Mouse (Mus musculus) intestine, postnatal 0 days (tissue): ENCODE results near the gene Gal3st2c. TPM values are rescaled to one million over a fixed set of nuclear protein-coding genes. Genes with fewer than 3 reads are reported as not detected.

ENCODE experiments used
- ATAC-seq: fragments of 200-750 bp; cut with Nextera tagmentation; 2 replicates; pipeline ENCODE4 v1.8.0; 2017; ENCODE audit warnings: mild to moderate bottlenecking, moderate TSS enrichment, moderate library complexity
- H3K27ac ChIP-seq: fragments of 300-500 bp; sonication (generic); 2 replicates; pipeline ENCODE4 v1.5.1; 2014; ENCODE audit warnings: mild to moderate bottlenecking, low read depth, low read length, moderate library complexity
- H3K27me3 ChIP-seq: fragments of 300-500 bp; sonication (generic); replicated peaks from 2 replicates; pipeline ENCODE4 v1.6.1; 2014; ENCODE audit warnings: low read length, mixed read lengths; ENCODE audit not compliant: control insufficient read depth, insufficient read depth
- H3K36me3 ChIP-seq: fragments of 300-500 bp; sonication (generic); 2 replicates; pipeline ENCODE4 v1.6.1; 2014; ENCODE audit warnings: mild to moderate bottlenecking, moderate library complexity; ENCODE audit not compliant: control insufficient read depth, insufficient read depth
- H3K4me1 ChIP-seq: fragments of 300-500 bp; sonication (generic); replicated peaks from 2 replicates; pipeline ENCODE4 v1.6.1; 2014; ENCODE audit warnings: antibody characterized with exemption, low read length, mixed read lengths; ENCODE audit not compliant: control insufficient read depth, insufficient read depth
- H3K4me2 ChIP-seq: fragments of 300-500 bp; sonication (generic); replicated peaks from 2 replicates; pipeline ENCODE4 v1.6.1; 2014; ENCODE audit warnings: low read depth, mild to moderate bottlenecking, moderate library complexity
- H3K4me3 ChIP-seq: fragments of 300-500 bp; sonication (generic); 2 replicates; pipeline ENCODE4 v1.5.1; 2014; ENCODE audit warnings: low read depth, low read length
- H3K9ac ChIP-seq: fragments of 300-500 bp; sonication (generic); 2 replicates; pipeline ENCODE4 v1.6.1; 2014; ENCODE audit warnings: mild to moderate bottlenecking, low read depth, low read length
- H3K9me3 ChIP-seq: fragments of 300-500 bp; sonication (generic); 2 replicates; pipeline ENCODE4 v1.6.1; 2016; ENCODE audit warnings: mixed run types; ENCODE audit not compliant: control insufficient read depth
- CTCF ChIP-seq: sonication (generic); IDR thresholded peaks from 2 replicates; pipeline ENCODE4 v1.5.1; 2016; ENCODE audit warnings: low read depth, mild to moderate bottlenecking, control low read depth, antibody characterized with exemption, moderate library complexity
- WGBS: fragments of 180-500 bp; shearing (Covaris S2); extraction: QIAGEN DNeasy Blood & Tissue Kit; methylation state at CpG from one replicate; pipeline ENCODE4 v1.1.7; 2014; 5-methylcytosine and 5-hydroxymethylcytosine counted together
- polyA plus RNA-seq: library from polyadenylated mRNA; unstranded; fragments of >200 nt; fragmentation: Nextera tagmentation; extraction: Ambion mirVana; gene quantifications from 2 replicates; pipeline ENCODE4 v1.2.1, GENCODE M21; 2015

Gene Gal3st2c
- polyA plus RNA-seq, 1 experiment from 2014 or later, result 0.07 TPM

DNA sequence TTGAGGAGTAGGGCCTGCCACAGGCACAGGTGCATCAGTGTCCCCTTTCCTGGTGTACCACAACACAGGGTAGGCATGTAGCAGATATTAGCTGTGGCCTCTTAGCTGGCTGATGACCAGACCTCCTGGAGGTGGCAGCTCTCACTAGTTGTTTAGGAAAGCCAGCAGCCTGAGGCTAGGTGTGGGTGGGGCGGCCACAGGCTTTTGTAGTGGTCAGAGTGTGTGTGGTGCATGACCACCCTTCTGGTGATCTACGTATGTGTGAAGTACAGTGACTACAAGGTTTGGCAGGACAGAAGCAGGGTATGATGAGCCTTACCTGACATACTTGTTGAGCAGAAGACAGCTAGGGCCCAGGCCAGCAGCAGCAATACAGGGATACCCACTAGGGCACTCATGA lies 50.1 kb downstream of the Gal3st2c start:
- no peak overlapping the region for H3K4me3 ChIP-seq
- no peak overlapping the region for H3K4me2 ChIP-seq
- no peaks in the 10 kb centered on the region for H3K4me1 ChIP-seq
- no peak overlapping the region for H3K27ac ChIP-seq
- 92% methylated on average over 2 of the region's 2 CpGs for WGBS
- no peaks in the 10 kb centered on the region for H3K36me3 ChIP-seq
- no peaks in the 10 kb centered on the region for H3K27me3 ChIP-seq
- no peak overlapping the region for H3K9ac ChIP-seq
- no peaks in the 10 kb centered on the region for H3K9me3 ChIP-seq
- no peak for TF ChIP-seq CTCF
- no peak for ATAC-seq

DNA sequence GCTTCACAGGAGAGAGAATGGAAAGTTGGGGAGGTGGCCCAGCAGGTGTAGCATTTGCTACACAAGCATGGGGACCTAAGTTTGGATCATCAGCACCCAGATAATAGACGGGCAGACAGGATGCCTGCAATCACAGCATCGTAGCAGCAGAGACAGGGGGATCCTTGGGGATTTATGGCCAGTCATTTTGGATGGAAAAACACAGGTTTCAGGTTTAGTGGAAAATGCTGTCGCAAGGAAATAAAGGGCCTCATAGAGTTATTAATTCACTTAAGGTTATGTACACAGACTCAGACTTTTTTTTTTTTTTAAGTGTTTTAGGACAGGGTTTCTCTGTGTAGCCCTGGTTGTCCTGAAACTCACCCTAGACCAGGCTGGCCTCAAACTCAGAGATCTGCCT lies 55.2 kb downstream of the Gal3st2c start:
- no peak overlapping the region for H3K4me2 ChIP-seq
- H3K9ac ChIP-seq, result no peak overlapping the region
- ATAC-seq, result no peak
- no peak for TF ChIP-seq CTCF
- no peak overlapping the region for H3K27ac ChIP-seq
- H3K4me3 ChIP-seq, result no peak overlapping the region
- 52% methylated on average over 3 of the region's 3 CpGs for WGBS
- no peaks in the 10 kb centered on the region for H3K27me3 ChIP-seq
- no peaks in the 10 kb centered on the region for H3K36me3 ChIP-seq
- no peaks in the 10 kb centered on the region for H3K4me1 ChIP-seq
- no peaks in the 10 kb centered on the region for H3K9me3 ChIP-seq

DNA sequence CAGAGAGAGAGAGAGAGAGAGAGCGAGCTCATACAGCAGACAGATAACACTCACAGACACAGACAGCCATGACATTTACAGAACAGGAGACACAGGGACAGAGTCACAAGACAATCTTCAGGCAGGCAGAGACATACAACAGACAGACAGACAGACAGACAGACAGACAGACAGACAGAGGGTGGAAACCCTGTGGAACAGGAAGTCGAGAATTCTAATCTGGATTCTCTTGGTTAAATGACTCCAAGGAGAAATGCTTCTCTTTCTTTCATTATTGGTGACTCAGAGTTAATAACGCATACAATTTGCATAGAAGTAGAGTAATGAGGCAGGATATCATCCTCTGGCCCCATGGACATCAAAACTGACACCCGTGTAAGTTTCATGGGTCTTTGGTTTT lies 56.2 kb downstream of the Gal3st2c start:
- H3K9ac ChIP-seq, result no peak overlapping the region
- no peaks in the 10 kb centered on the region for H3K9me3 ChIP-seq
- no peak overlapping the region for H3K27ac ChIP-seq
- no peak overlapping the region for H3K4me3 ChIP-seq
- no peaks in the 10 kb centered on the region for H3K36me3 ChIP-seq
- TF ChIP-seq CTCF, result no peak
- H3K4me1 ChIP-seq, result no peaks in the 10 kb centered on the region
- no peak for ATAC-seq
- WGBS, result 72% methylated on average over 4 of the region's 4 CpGs
- no peaks in the 10 kb centered on the region for H3K27me3 ChIP-seq
- no peak overlapping the region for H3K4me2 ChIP-seq

DNA sequence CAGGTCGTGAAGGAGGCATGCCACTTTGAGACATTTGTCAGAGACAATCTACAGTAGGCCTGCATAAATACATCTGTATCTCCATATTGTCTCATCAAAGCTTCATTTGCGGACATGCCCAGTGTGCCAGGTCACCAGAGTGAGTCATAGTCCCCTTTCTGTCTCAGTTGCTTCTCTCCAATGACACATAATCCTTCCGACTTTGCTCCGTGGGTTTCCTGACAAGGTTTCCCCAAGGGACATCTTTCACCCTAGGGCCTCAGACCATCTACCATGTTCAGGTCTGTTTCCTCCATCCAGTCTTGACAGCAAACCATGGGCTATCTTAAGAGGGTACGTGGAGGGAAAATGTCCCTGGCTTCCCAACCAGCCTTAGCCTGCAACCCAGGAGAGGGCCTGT lies 60.8 kb downstream of the Gal3st2c start:
- 85% methylated on average over 5 of the region's 5 CpGs for WGBS

DNA sequence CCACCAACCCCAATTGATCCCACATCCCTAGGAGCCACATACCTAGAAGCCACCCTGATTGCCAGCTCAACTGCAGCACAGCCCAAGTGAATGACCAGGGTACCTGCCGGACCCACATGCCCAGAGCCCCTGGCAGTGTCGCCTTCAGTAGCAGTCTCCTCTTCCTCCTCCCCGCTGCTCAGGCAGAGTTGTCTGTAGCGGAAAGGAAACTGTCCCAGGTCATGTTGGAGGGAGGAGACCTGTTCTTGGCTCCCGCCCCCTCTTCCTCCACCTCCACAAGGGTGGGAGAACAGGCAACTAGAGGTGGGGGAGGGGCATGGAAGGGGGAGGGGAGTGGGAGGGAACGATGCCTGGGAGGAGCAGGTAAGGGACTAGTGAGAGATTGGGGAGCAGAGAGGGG lies 62.1 kb downstream of the Gal3st2c start, which contains the start of gene Pdcd1:
Gene Pdcd1 (minus strand): TSS at position 181 of the 400 bp plus-strand sequence.
- H3K4me1 ChIP-seq, result no peaks in the 10 kb centered on the region
- H3K9me3 ChIP-seq, result no peaks in the 10 kb centered on the region
- no peak within 1 kb of the TSS for H3K9ac ChIP-seq
- ATAC-seq, result no peak
- H3K27ac ChIP-seq, result no peak within 1 kb of the TSS
- no peak within 1 kb of the TSS for H3K4me2 ChIP-seq
- 48% methylated on average over 5 of the region's 6 CpGs for WGBS
- no peaks in the 10 kb centered on the region for H3K36me3 ChIP-seq
- H3K4me3 ChIP-seq, result no peak within 1 kb of the TSS
- H3K27me3 ChIP-seq, result no peaks in the 10 kb centered on the region
- TF ChIP-seq CTCF, result no peak

More for the DNA sequence above, 60.8 kb downstream of the Gal3st2c start:
- Histone ChIP-seq H3K9ac (no peak overlapping the region), H3K4me1 (no peaks in the 10 kb centered on the region), H3K4me2 (no peak overlapping the region), H3K4me3 (no peak overlapping the region), H3K27me3 (no peaks in the 10 kb centered on the region), H3K9me3 (no peaks in the 10 kb centered on the region), H3K27ac (no peak overlapping the region), H3K36me3 (no peaks in the 10 kb centered on the region)
- TF ChIP-seq CTCF, result no peak
- ATAC-seq, result no peak

DNA sequence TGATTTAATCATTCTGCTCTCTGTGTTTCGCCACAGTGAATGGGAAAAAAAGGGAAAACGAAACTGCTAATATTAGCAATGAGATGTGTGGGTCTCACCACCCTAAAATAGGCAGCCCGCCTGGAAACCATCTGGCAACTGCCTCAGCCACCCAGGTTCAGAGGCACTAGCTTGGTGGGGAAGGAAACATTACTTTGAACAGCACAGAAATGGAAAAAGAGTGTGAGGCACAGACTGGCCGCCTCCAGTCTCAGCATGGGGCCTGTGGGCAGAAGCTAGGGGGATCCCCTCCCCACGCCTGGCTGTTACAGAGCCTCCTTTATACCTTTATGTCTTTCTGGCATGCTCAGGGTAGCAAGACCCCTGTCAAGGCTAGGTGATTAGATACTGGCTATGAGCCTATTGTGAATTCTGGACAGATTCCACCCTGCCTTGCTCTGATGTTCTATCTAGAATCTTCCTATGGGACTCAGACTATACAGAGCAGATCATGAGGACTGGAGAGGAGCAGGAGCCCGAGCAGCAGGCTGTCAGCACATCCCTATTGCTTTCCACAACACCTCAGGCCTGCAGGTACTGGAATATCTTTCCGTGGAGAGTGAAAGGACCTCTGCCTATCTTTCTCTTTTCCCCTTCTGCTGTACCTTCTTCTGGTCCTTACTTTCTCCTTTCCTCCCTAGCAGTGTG lies 63.4 kb downstream of the Gal3st2c start:
- no peaks in the 10 kb centered on the region for H3K27me3 ChIP-seq
- H3K27ac ChIP-seq, result no peak overlapping the region
- no peak overlapping the region for H3K9ac ChIP-seq
- ATAC-seq, result no peak
- 78% methylated on average over 7 of the region's 7 CpGs for WGBS
- no peaks in the 10 kb centered on the region for H3K4me1 ChIP-seq
- H3K4me2 ChIP-seq, result no peak overlapping the region
- H3K36me3 ChIP-seq, result no peaks in the 10 kb centered on the region
- no peaks in the 10 kb centered on the region for H3K9me3 ChIP-seq
- no peak for TF ChIP-seq CTCF
- no peak overlapping the region for H3K4me3 ChIP-seq

DNA sequence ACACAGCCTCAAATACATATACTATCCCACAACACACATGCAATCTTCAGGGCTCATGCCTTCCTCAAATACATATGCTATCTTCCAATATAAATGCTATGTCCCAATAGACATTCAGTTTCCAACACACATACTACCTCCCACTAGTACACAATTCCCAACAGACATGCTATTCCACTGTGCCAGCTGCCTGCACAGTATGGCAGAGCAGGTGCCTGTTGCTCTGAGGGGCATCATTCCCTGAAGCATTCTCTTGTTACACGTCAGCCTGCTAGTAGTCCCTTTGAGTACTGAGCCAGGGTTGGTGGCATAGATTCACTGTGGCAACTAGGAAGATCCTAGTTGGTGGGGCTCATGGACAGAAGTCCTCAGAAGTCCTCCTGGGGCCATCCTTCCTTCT lies 64.2 kb downstream of the Gal3st2c start:
- H3K9me3 ChIP-seq, result no peaks in the 10 kb centered on the region
- no peaks in the 10 kb centered on the region for H3K36me3 ChIP-seq
- no peaks in the 10 kb centered on the region for H3K4me1 ChIP-seq
- no peak overlapping the region for H3K27ac ChIP-seq
- no peak for ATAC-seq
- no peaks in the 10 kb centered on the region for H3K27me3 ChIP-seq
- H3K4me3 ChIP-seq, result no peak overlapping the region
- no peak overlapping the region for H3K4me2 ChIP-seq
- H3K9ac ChIP-seq, result no peak overlapping the region
- TF ChIP-seq CTCF, result no peak
- 78% methylated on average over 1 of the region's 1 CpGs for WGBS
